Mouse (Mus musculus) B cell, adult 2 months (primary cell): Measurements from ENCODE around the gene Ahrr.

Source experiments
- DNase-seq, 2 experiments: peaks; one replicate each; pipeline ENCODE4 v3.0.0; 2022

Gene Ahrr

GRCm38 (mm10) chr13:74237574-74237973 lies 54.6 kb downstream of the Ahrr start:
- no peak for DNase-seq

- DNase-seq = no peak
These were observed 71.5 kb downstream of the Ahrr start for GRCm38 (mm10) chr13:74220659-74221058.

- no peak for DNase-seq
These were observed 73.7 kb downstream of the Ahrr start for GRCm38 (mm10) chr13:74218441-74218840.

GRCm38 (mm10) chr13:74208986-74209345 lies 83.2 kb downstream of the Ahrr start:
- no peak for DNase-seq

- DNase-seq = peak; percentile 90 to 93
These were observed 83.7 kb downstream of the Ahrr start, which contains the start of gene Exoc3 for GRCm38 (mm10) chr13:74208317-74208985. TSS of gene Exoc3 (minus strand) at chr13:74208732.

- no peak for DNase-seq
These were observed 95.7 kb downstream of the Ahrr start for GRCm38 (mm10) chr13:74196451-74196850.

GRCm38 (mm10) chr13:74192613-74193012 lies 99.5 kb downstream of the Ahrr start:
- DNase-seq = peak; percentile 6 to 7

- no peak for DNase-seq
These were observed 109.0 kb downstream of the Ahrr start for GRCm38 (mm10) chr13:74183011-74183695.

GRCm38 (mm10) chr13:74172036-74172435 lies 120.1 kb downstream of the Ahrr start:
- no peak for DNase-seq

- no peak for DNase-seq
These were observed 122.5 kb downstream of the Ahrr start for GRCm38 (mm10) chr13:74169446-74170164.

- no peak for DNase-seq
These were observed 124.6 kb downstream of the Ahrr start for GRCm38 (mm10) chr13:74167492-74167891.

GRCm38 (mm10) chr13:74167057-74167413 lies 125.1 kb downstream of the Ahrr start:
- no peak for DNase-seq

- peak; percentile 64 to 66 for DNase-seq
These were observed 125.6 kb downstream of the Ahrr start for GRCm38 (mm10) chr13:74166348-74167056.
